Mouse (Mus musculus) erythroblast, embryonic 14.5 days (primary cell): ENCODE results near the gene Cuedc1. TPM values are rescaled to one million over a fixed set of nuclear protein-coding genes. Genes with fewer than 3 reads are reported as not detected.
A peak's percentile ranks its signal among the peaks of the same experiment; 100 is the strongest.

Experiments used
- H3K27me3 ChIP-seq: 2 replicates; pipeline ENCODE4 v1.6.1; 2012; ENCODE audit warnings: inconsistent platforms; ENCODE audit not compliant: control insufficient read depth
- H3K36me3 ChIP-seq: 2 replicates; pipeline ENCODE4 v1.6.1; 2012; ENCODE audit warnings: mild to moderate bottlenecking, inconsistent platforms; ENCODE audit not compliant: control insufficient read depth
- H3K4me1 ChIP-seq: 2 replicates; pipeline ENCODE4 v1.6.1; 2012; ENCODE audit warnings: inconsistent platforms; ENCODE audit not compliant: control insufficient read depth
- H3K4me3 ChIP-seq: replicated peaks from 2 replicates; pipeline ENCODE3; 2012; ENCODE audit warnings: moderate library complexity, mild to moderate bottlenecking, inconsistent platforms
- H3K9me3 ChIP-seq: 2 replicates; pipeline ENCODE4 v1.6.1; 2012; ENCODE audit warnings: low read length, inconsistent platforms, mixed read lengths; ENCODE audit not compliant: control insufficient read depth
- GATA1 ChIP-seq: IDR thresholded peaks from 2 replicates; pipeline ENCODE4 v1.6.1; 2012; ENCODE audit warnings: low read length, inconsistent platforms, mixed read lengths
- TAL1 ChIP-seq: IDR thresholded peaks from 3 replicates; pipeline ENCODE4 v1.6.1; 2012; ENCODE audit warnings: low read length, inconsistent platforms, mixed read lengths
- polyA plus RNA-seq: library from polyadenylated mRNA; stranded (reverse); fragments of >175 nt; gene quantifications from 2 replicates; pipeline ENCODE4 v1.2.3, GENCODE M21; 2012

The Cuedc1 gene
- polyA plus RNA-seq, 1 experiment = 0.05 TPM

GRCm38 (mm10) chr11:88160316-88160715, 62.5 kb downstream of the Cuedc1 start:
- Histone ChIP-seq H3K36me3 (no peaks in the 10 kb centered on the region), H3K4me1 (peaks cover 7% of the 10 kb centered on the region), H3K27me3 (peaks cover 36% of the 10 kb centered on the region), H3K9me3 (no peaks in the 10 kb centered on the region), H3K4me3 (no peak overlapping the region)
- TF ChIP-seq GATA1 (no peak), TAL1 (no peak)

DNA sequence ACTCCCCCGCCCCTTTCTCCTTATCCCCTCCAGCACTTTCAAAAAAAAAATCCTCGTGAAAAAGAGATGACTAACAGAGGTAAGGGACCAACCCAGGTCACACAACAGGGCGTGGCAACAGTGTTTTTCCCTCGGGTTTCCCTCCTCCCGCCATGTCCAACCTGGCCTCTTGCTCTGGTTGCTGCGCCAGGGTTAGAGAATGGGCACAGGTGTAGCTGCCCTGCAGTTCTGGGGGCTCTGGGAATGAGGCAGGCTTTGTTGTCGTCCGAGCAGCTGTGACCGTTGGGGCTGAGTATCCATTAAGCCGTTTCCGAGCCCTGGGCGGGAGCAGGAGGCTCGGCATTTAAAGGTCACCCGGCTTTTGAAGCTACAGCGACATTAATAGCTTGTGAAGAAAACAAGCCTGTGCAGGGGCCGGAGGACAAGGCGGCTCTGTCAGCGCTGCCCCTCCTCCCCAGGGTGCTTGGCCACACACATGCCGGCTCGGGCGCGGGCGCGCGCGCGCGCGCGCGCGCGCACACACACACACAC, 63.3 kb downstream of the Cuedc1 start:
- Histone ChIP-seq H3K4me1 (peaks cover 7% of the 10 kb centered on the region), H3K27me3 (peaks cover 38% of the 10 kb centered on the region), H3K36me3 (no peaks in the 10 kb centered on the region), H3K4me3 (peak overlapping the region; percentile 42), H3K9me3 (no peaks in the 10 kb centered on the region)
- TF ChIP-seq GATA1 = no peak
- TF ChIP-seq TAL1 = no peak

DNA sequence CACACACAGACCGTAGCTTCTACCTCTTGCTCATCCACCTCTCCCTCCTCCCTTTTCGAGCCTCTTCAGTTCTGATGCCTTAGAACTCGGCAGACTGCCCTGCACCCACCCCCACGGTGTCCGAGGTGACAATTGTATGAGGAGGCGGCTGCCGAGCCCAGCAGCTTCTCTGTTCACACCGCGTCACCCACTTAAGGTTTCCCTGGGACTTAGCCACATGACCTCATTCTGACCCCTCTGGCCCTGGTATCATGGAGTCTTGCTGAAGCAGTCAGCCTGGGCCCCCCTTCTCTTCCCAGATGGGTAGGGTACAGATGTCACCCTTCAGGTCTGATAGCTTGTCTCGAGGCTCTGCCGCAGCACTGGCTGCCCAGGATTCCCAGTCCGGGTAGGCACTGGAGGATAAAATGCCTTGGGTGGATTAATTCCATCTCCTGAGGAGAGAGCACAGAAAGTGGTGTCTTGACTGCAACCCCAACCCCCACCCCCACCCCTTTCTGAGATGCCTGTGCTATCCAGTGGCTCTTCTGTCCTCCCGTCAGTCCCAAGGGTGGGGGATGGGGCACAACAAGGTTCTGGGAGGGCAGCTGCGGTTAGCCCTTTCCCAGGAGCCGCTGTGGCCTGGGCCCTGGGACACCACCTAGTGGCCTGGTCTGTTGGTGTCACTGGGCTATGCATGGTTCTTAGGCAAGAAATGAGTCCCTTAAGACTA, 63.9 kb downstream of the Cuedc1 start:
- Histone ChIP-seq H3K27me3 (peaks cover 38% of the 10 kb centered on the region), H3K4me1 (peaks cover 7% of the 10 kb centered on the region), H3K9me3 (no peaks in the 10 kb centered on the region), H3K36me3 (no peaks in the 10 kb centered on the region), H3K4me3 (peak overlapping the region; percentile 38)
- no peak for TF ChIP-seq TAL1
- TF ChIP-seq GATA1 = no peak

DNA sequence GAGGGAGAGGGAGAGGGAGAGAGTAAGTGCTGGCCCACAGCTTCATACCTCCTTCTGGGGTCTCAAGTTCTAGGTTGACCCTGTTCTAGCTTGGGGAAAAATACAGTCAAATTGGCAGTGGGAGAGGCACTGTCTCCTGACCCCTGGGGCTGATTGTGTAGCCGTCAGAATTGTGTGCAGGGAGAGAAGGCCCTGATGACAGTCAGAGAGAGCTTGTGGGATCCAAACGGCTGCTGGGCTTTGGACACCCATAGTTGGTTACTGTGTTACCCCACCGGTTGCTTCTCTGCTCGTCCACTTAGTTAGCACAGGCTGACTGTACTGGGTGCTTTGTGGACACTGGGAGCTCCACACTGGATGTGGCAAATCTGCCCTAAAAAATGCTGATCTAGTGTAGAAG, 64.9 kb downstream of the Cuedc1 start:
- no peak overlapping the region for H3K4me3 ChIP-seq
- H3K36me3 ChIP-seq = no peaks in the 10 kb centered on the region
- TF ChIP-seq GATA1 (no peak), TAL1 (no peak)
- H3K27me3 ChIP-seq = peaks cover 38% of the 10 kb centered on the region
- H3K4me1 ChIP-seq = peaks cover 7% of the 10 kb centered on the region
- H3K9me3 ChIP-seq = no peaks in the 10 kb centered on the region

- H3K4me1 ChIP-seq = peaks cover 7% of the 10 kb centered on the region
- TF ChIP-seq TAL1 (no peak), GATA1 (no peak)
- no peaks in the 10 kb centered on the region for H3K9me3 ChIP-seq
- peaks cover 46% of the 10 kb centered on the region for H3K27me3 ChIP-seq
- no peak overlapping the region for H3K4me3 ChIP-seq
- H3K36me3 ChIP-seq = no peaks in the 10 kb centered on the region
These were observed 66.4 kb downstream of the Cuedc1 start for GRCm38 (mm10) chr11:88164213-88164723.

- no peak for TF ChIP-seq GATA1
- no peak for TF ChIP-seq TAL1
- Histone ChIP-seq H3K36me3 (no peaks in the 10 kb centered on the region), H3K27me3 (peaks cover 48% of the 10 kb centered on the region), H3K4me1 (peaks cover 7% of the 10 kb centered on the region), H3K4me3 (no peak overlapping the region), H3K9me3 (no peaks in the 10 kb centered on the region)
These were observed 67.0 kb downstream of the Cuedc1 start for GRCm38 (mm10) chr11:88164801-88165377.

DNA sequence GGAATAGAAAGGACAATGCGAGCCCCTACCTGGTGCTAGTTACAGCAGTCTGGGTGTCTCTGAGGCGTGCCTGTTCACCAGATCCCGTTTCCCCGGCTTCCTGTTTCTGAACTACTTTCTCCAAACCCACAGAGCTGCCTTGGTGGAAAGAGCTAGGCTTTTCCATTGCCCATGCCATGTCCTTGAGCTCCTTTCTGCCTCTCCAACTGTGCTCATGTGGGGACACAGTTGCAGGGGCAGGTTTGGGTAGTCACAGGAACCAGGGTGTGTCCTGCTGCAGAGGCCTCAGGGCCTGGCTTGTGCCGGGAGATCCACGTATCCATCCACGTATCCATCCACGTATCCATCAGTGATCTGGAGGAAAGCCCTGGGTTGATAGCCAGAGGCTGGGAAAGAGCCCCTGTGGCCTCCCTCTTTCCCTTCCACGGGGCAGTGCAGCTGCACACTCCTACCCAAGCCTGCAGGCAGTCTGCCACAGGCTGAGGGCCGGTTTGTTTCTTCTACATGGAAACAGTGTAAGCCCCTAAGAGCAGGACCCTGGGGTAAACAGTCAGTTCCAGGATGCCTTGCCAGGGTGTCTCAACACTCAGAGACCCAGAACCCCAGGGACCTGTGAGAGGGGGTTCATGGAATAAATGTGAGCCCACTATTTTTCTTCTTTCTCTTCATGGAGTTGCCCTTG, 68.0 kb downstream of the Cuedc1 start:
- no peaks in the 10 kb centered on the region for H3K9me3 ChIP-seq
- H3K27me3 ChIP-seq = peaks cover 51% of the 10 kb centered on the region
- peaks cover 7% of the 10 kb centered on the region for H3K4me1 ChIP-seq
- no peak overlapping the region for H3K4me3 ChIP-seq
- no peaks in the 10 kb centered on the region for H3K36me3 ChIP-seq
- TF ChIP-seq GATA1 = no peak
- no peak for TF ChIP-seq TAL1

DNA sequence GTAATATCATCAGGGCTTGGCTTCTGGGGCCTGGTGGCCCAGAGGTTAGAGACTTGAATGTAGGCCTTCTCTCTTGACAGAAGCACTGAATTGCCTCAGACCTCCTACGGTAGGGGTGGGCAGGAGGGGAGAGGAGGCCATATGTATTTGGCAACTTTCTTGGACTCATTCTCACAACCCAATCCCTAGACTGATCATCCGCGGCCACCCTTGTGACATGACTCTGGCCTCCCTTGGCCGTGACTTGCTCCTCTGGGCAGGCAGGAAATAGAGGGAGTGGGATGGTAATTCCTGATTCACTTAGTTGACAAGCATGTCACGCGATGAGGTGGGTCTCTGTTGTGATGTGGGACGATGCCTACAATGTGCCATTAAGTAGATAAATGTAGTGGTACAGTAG, 68.6 kb downstream of the Cuedc1 start:
- TF ChIP-seq TAL1 (no peak), GATA1 (no peak)
- Histone ChIP-seq H3K27me3 (peaks cover 53% of the 10 kb centered on the region), H3K4me1 (peaks cover 4% of the 10 kb centered on the region), H3K9me3 (no peaks in the 10 kb centered on the region), H3K4me3 (no peak overlapping the region), H3K36me3 (no peaks in the 10 kb centered on the region)

DNA sequence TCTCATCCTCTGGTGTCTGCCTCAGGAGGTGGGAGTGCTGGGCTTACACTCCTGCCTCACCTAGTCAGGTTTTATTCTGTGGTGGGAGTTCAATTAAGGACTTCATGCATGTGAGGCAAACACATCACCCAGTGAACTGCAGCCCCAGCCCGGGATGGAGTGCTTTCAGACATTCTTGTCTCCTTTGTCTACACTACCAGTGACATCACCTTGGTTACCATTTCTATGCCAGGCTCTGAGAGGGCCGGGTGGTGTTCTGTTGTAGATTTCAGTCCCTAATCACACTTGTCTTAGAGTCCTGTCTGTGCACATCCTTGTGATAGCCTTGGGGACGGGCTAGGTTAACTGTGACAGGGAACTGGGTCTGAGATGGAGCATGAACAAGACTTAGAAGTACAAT, 70.8 kb downstream of the Cuedc1 start:
- Histone ChIP-seq H3K27me3 (peaks cover 50% of the 10 kb centered on the region), H3K4me1 (no peaks in the 10 kb centered on the region), H3K4me3 (no peak overlapping the region), H3K9me3 (no peaks in the 10 kb centered on the region), H3K36me3 (no peaks in the 10 kb centered on the region)
- TF ChIP-seq GATA1 (no peak), TAL1 (no peak)
